Mouse (Mus musculus): ENCODE data around the gene Scimp. TPM values are rescaled to one million over a fixed set of nuclear protein-coding genes. Genes with fewer than 3 reads are reported as not detected.

Scimp gene
- total RNA-seq, 2 experiments from 2014 or later: 0.55 to 0.64 TPM

- intact Hi-C loops (cut with DNase I): no loop called here
- DNase-seq (ENCODE audit: low spot score): no peak
These were observed 70.3 kb downstream of the Scimp start for GRCm38 (mm10) chr11:70742117-70742516.

DNA sequence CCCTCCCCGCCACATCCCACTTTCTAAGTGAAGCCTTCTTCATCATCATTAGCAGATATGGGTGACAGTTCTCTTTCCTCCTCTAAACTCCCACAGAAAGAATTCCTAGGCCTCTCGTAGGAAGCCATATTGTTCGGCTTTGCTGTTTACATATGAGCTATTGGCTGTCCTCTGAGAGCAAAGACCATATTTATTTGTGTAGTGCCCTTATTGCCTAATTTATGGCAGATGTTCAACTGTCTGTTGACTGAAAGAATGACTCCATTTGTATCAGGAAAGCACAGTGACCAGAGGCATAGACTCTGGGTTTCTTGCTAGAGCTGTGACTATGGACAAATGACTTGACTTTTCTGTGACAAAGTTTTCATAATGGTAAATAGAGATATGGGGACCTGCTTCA is 70.8 kb downstream of the Scimp start:
- intact Hi-C loops (cut with DNase I): no loop called here

More for the DNA sequence above, 70.8 kb downstream of the Scimp start:
- no peak for DNase-seq (ENCODE audit: low spot score)

Small RNAs within 50 kb of the gene (microRNA-seq; reads per million reads assigned to microRNA genes)
- gene Gm22760: not detected

Other genes starting within 250 kb of the Scimp start
- 10 to 100 TPM; 43.6 to 46.3 TPM for gene Mink1, start 249.7 kb downstream of the Scimp start, total RNA-seq (2021)
- not detected for gene 4930544D05Rik, start 196.7 kb downstream of the Scimp start, total RNA-seq (2021)
- not detected for gene Chrne, start 193.4 kb downstream of the Scimp start, total RNA-seq (2021)
- under 1 TPM; 0.36 to 0.42 TPM for gene Gp1ba, start 173.5 kb downstream of the Scimp start, total RNA-seq (2021)
- gene Rnf167, start 165.4 kb downstream of the Scimp start, total RNA-seq (2021): 10 to 100 TPM; 48.0 to 54.0 TPM
- 100 to 1,000 TPM; 550 to 562 TPM for gene Slc25a11, start 165.1 kb downstream of the Scimp start, total RNA-seq (2021)
- gene Pfn1, start 157.9 kb downstream of the Scimp start, total RNA-seq (2021): 100 to 1,000 TPM; 290 to 310 TPM
- gene Eno3, start 155.4 kb downstream of the Scimp start, total RNA-seq (2021): 1,000 to 10,000 TPM; 2,028 to 2,111 TPM
- 10 to 100 TPM; 89.8 to 99.5 TPM for gene Spag7, start 143.2 kb downstream of the Scimp start, total RNA-seq (2021)
- gene Camta2, start 124.5 kb downstream of the Scimp start, total RNA-seq (2021): 10 to 100 TPM; 36.3 to 42.1 TPM
- gene Inca1, start 112.4 kb downstream of the Scimp start, total RNA-seq (2021): 1 to 10 TPM; 6.4 to 8.1 TPM
- 100 to 1,000 TPM; 451 to 452 TPM for gene Kif1c, start 112.0 kb downstream of the Scimp start, total RNA-seq (2021)
- gene Zfp3, start 48.4 kb downstream of the Scimp start, total RNA-seq (2021): 1 to 10 TPM; 7.7 to 7.8 TPM
- 10 to 100 TPM; 35.8 to 36.8 TPM for gene Rabep1, start 32.2 kb upstream of the Scimp start, total RNA-seq (2021)
- 10 to 100 TPM; 47.0 TPM for gene Nup88, start 157.4 kb upstream of the Scimp start, total RNA-seq (2021)
- 10 to 100 TPM; 15.2 to 15.7 TPM for gene Rpain, start 157.6 kb upstream of the Scimp start, total RNA-seq (2021)
- gene C1qbp, start 170.4 kb upstream of the Scimp start, total RNA-seq (2021): 100 to 1,000 TPM; 218 to 234 TPM
- gene Dhx33, start 191.9 kb upstream of the Scimp start, total RNA-seq (2021): 1 to 10 TPM; 8.1 to 9.3 TPM
- gene Mis12, start 207.0 kb upstream of the Scimp start, total RNA-seq (2021): 1 to 10 TPM; 6.2 to 7.1 TPM
- 10 to 100 TPM; 34.8 to 35.6 TPM for gene Derl2, start 207.3 kb upstream of the Scimp start, total RNA-seq (2021)
- gene 6330403K07Rik, start 220.9 kb upstream of the Scimp start, total RNA-seq (2021): under 1 TPM; 0.49 to 0.75 TPM

Data from heart, postnatal 25 days (tissue).